ENCODE assay signal across 8 mouse cellular contexts in genomic region chr7:7136379-7136866, GRCm38 (mm10). TPM values are rescaled to one million over a fixed set of nuclear protein-coding genes. Genes with fewer than 3 reads are reported as not detected.
DNase-seq lines count a peak whose midpoint lies in the region; ATAC-seq and TF ChIP-seq lines count a peak whose summit lies in the region.

TSS of gene Zfp773 (minus strand) at chr7:7136755.

- no peaks in the 10 kb centered on the region for H3K27me3 ChIP-seq in forebrain, postnatal 0 days (ENCODE audit: insufficient read depth, low read length)
- no peaks in the 10 kb centered on the region for H3K27me3 ChIP-seq in hindbrain, embryonic 11.5 days (ENCODE audit: control insufficient read depth, insufficient read depth, low read length)
- no peaks in the 10 kb centered on the region for H3K27me3 ChIP-seq in lung, embryonic 14.5 days (ENCODE audit: insufficient read depth, low read length)

- H3K36me3 ChIP-seq in forebrain, postnatal 0 days (ENCODE audit: insufficient read depth): peaks cover 18% of the 10 kb centered on the region
- no peaks in the 10 kb centered on the region for H3K36me3 ChIP-seq in hindbrain, embryonic 11.5 days (ENCODE audit: control insufficient read depth, insufficient read depth, low read length)
- H3K36me3 ChIP-seq in lung, embryonic 14.5 days (ENCODE audit: insufficient read depth): no peaks in the 10 kb centered on the region

- WGBS in forebrain, postnatal 0 days: 3% methylated on average over 16 of the region's 16 CpGs
- WGBS in hindbrain, embryonic 11.5 days: 6% methylated on average over 16 of the region's 16 CpGs
- 9% methylated on average over 16 of the region's 16 CpGs for WGBS in lung, embryonic 14.5 days
- 2% methylated on average over 16 of the region's 16 CpGs for WGBS in olfactory bulb, adult 2 months

- peak; percentile 64 for TF ChIP-seq CTCF in forebrain, postnatal 0 days (IDR thresholded peaks at IDR 0.05; ENCODE audit: low read depth)
- TF ChIP-seq CTCF in lung, embryonic 14.5 days (IDR thresholded peaks at IDR 0.05; ENCODE audit: low read depth): peak; percentile 58
- peak; percentile 41; the same call in 1 of the 2 replicates for TF ChIP-seq CTCF in olfactory bulb, adult 2 months (IDR thresholded peaks at IDR 0.05; ENCODE audit: insufficient read depth, low read depth, low read length)

- peak; percentile 98 for ATAC-seq in forebrain, postnatal 0 days
- peak; percentile 98 for ATAC-seq in hindbrain, embryonic 11.5 days (ENCODE audit: low FRiP score)
- ATAC-seq in lung, embryonic 14.5 days (ENCODE audit: insufficient read depth): peak; percentile 99

- H3K4me1 ChIP-seq in forebrain, postnatal 0 days (ENCODE audit: insufficient read depth): 0 out of 2 replicates have a peak, but pooled peaks cover 6% of the 10 kb centered on the region
- no peaks in the 10 kb centered on the region for H3K4me1 ChIP-seq in hindbrain, embryonic 11.5 days (replicated peaks; ENCODE audit: control insufficient read depth, insufficient read depth, low read length)
- H3K4me1 ChIP-seq in lung, embryonic 14.5 days (ENCODE audit: insufficient read depth): no peaks in the 10 kb centered on the region
- H3K4me1 ChIP-seq in olfactory bulb, adult 2 months (ENCODE audit: control insufficient read depth, insufficient read depth, low read length): no peaks in the 10 kb centered on the region

- no peaks in the 10 kb centered on the region; the same call in 1 of the 2 replicates for H3K9me3 ChIP-seq in forebrain, postnatal 0 days (ENCODE audit: low read length)
- no peaks in the 10 kb centered on the region for H3K9me3 ChIP-seq in hindbrain, embryonic 11.5 days (ENCODE audit: control insufficient read depth, low read length)
- H3K9me3 ChIP-seq in lung, embryonic 14.5 days (ENCODE audit: low read depth, low read length): no peaks in the 10 kb centered on the region

- H3K9ac ChIP-seq in forebrain, postnatal 0 days: peak within 1 kb of the TSS; percentile 57
- H3K9ac ChIP-seq in hindbrain, embryonic 11.5 days (ENCODE audit: low read depth, low read length): peak within 1 kb of the TSS; percentile 48
- peak within 1 kb of the TSS; percentile 41 for H3K9ac ChIP-seq in lung, embryonic 14.5 days

- peak within 1 kb of the TSS; percentile 46 for H3K4me3 ChIP-seq in forebrain, postnatal 0 days (ENCODE audit: low read depth, low read length)
- H3K4me3 ChIP-seq in hindbrain, embryonic 11.5 days (ENCODE audit: low read depth, low read length): peak within 1 kb of the TSS; percentile 43
- H3K4me3 ChIP-seq in lung, embryonic 14.5 days (ENCODE audit: low read depth, low read length): peak within 1 kb of the TSS; percentile 37
- peak within 1 kb of the TSS; percentile 55 for H3K4me3 ChIP-seq in olfactory bulb, adult 2 months (ENCODE audit: insufficient read depth, low read depth, low read length)

- peak within 1 kb of the TSS; percentile 64; the same call in 1 of the 2 replicates for H3K27ac ChIP-seq in forebrain, postnatal 0 days (ENCODE audit: low read depth, low read length)
- peak within 1 kb of the TSS; percentile 63; the same call in 1 of the 2 replicates for H3K27ac ChIP-seq in hindbrain, embryonic 11.5 days (ENCODE audit: low read depth, low read length)
- H3K27ac ChIP-seq in lung, embryonic 14.5 days (ENCODE audit: low read depth): no peak within 1 kb of the TSS
- no peak within 1 kb of the TSS; the same call in 1 of the 2 replicates for H3K27ac ChIP-seq in olfactory bulb, adult 2 months (ENCODE audit: insufficient read depth, low read depth, low read length)

- no peak for TF ChIP-seq POLR2A in olfactory bulb, adult 2 months (IDR thresholded peaks at IDR 0.05; ENCODE audit: insufficient read depth, low read depth, low read length)

- DNase-seq in MN1 (ENCODE audit: low spot score): peak; percentile 69
- peak; percentile 51 for DNase-seq in cerebellum, adult 11 months
- DNase-seq in forebrain, postnatal 0 days: peak; percentile 83
- peak; percentile 79 for DNase-seq in hindbrain, embryonic 11.5 days (ENCODE audit: low spot score)
- DNase-seq in layer of hippocampus, adult 9-10 months (ENCODE audit: low spot score): peak; percentile 41
- peak; percentile 81 for DNase-seq in lung, embryonic 14.5 days
- DNase-seq in thymus, postnatal 36 days: peak; percentile 27 to 39

- peak within 1 kb of the TSS; percentile 57 for H3K4me2 ChIP-seq in forebrain, postnatal 0 days (ENCODE audit: low read depth)
- H3K4me2 ChIP-seq in hindbrain, embryonic 11.5 days (replicated peaks; ENCODE audit: low read depth, low read length): peak within 1 kb of the TSS; percentile 33
- peak within 1 kb of the TSS; percentile 53 for H3K4me2 ChIP-seq in lung, embryonic 14.5 days

RNA-seq across cellular contexts. Expression of gene Zfp773, which starts in this region (rescaled TPM):
- total RNA-seq in forebrain, postnatal 0 days (2014; rRNA removed): 5.4 and 5.5 TPM in 2 replicates
- 3.6 and 4.5 TPM in 2 replicates for polyA plus RNA-seq in forebrain, postnatal 0 days (2015; fragmentation: Nextera tagmentation; extraction: Ambion mirVana)
- polyA plus RNA-seq in hindbrain, embryonic 11.5 days (2014; fragmentation: Nextera tagmentation; extraction: Ambion mirVana): 7.6 and 9.6 TPM in 2 replicates
- polyA plus RNA-seq in lung, embryonic 14.5 days (2014; fragmentation: Nextera tagmentation; extraction: Ambion mirVana): 1.4 and 1.5 TPM in 2 replicates
- polyA plus RNA-seq in olfactory bulb, adult 2 months (2012; ENCODE audit: insufficient read depth, insufficient read length, low replicate concordance, missing spikeins): not detected in 2 replicates

Comparison
In these comparisons a context has a peak if more than half of its experiments do, and no peak if none do; other contexts are left out.
1. DNase-seq: peak in every context shown above with its lines; median percentile 83 in forebrain, postnatal 0 days; 81 in lung, embryonic 14.5 days; 79 in hindbrain, embryonic 11.5 days; 69 in MN1; 51 in cerebellum, adult 11 months; 41 in layer of hippocampus, adult 9-10 months; 33 in thymus, postnatal 36 days.
2. H3K27ac ChIP-seq: peak in forebrain, postnatal 0 days (single experiment) and hindbrain, embryonic 11.5 days (single experiment); none in lung, embryonic 14.5 days (single experiment) and olfactory bulb, adult 2 months (single experiment).
3. Peak in every context shown above with its lines, with median percentiles within 50 percentile points of each other: ATAC-seq, H3K4me2 ChIP-seq, H3K4me3 ChIP-seq, H3K9ac ChIP-seq and CTCF ChIP-seq.